Mouse (Mus musculus): ENCODE data around the gene Crabp1. TPM values are rescaled to one million over a fixed set of nuclear protein-coding genes. Genes with fewer than 3 reads are reported as not detected.

Gene Crabp1
- total RNA-seq, 2 experiments from 2014 or later: 1.8 to 2.6 TPM

Other genes with a start within 250 kb of the Crabp1 start
- gene Sh2d7, start 225.8 kb upstream of the Crabp1 start, total RNA-seq (2021): not detected
- gene Cib2, start 204.5 kb upstream of the Crabp1 start, total RNA-seq (2021): 10 to 100 TPM; 19.3 to 22.8 TPM
- 100 to 1,000 TPM; 181 to 197 TPM for gene Idh3a, start 178.4 kb upstream of the Crabp1 start, total RNA-seq (2021)
- gene Acsbg1, start 102.9 kb upstream of the Crabp1 start, total RNA-seq (2021): 100 to 1,000 TPM; 121 to 139 TPM
- gene Dnaja4, start 65.9 kb upstream of the Crabp1 start, total RNA-seq (2021): 10 to 100 TPM; 38.8 to 42.9 TPM
- gene Wdr61, start 30.2 kb upstream of the Crabp1 start, total RNA-seq (2021): 10 to 100 TPM; 51.8 to 52.7 TPM
- 10 to 100 TPM; 43.2 to 53.3 TPM for gene Ireb2, start 99.0 kb downstream of the Crabp1 start, total RNA-seq (2021)
- gene Hykk, start 152.5 kb downstream of the Crabp1 start, total RNA-seq (2021): 1 to 10 TPM; 1.6 to 2.5 TPM
- 100 to 1,000 TPM; 115 to 118 TPM for gene Psma4, start 186.0 kb downstream of the Crabp1 start, total RNA-seq (2021)
- gene AY074887, start 186.2 kb downstream of the Crabp1 start, total RNA-seq (2021): not detected
- 1 to 10 TPM; 4.8 to 5.1 TPM for gene Chrna5, start 216.1 kb downstream of the Crabp1 start, total RNA-seq (2021)

All from left cerebral cortex, postnatal 36 days (tissue).